ENCODE assay signal across 21 mouse cellular contexts in genomic region chr16:55809779-55810514, GRCm38 (mm10). TPM values are rescaled to one million over a fixed set of nuclear protein-coding genes. Genes with fewer than 3 reads are reported as not detected.
DNase-seq lines count a peak whose midpoint lies in the region; ATAC-seq and TF ChIP-seq lines count a peak whose summit lies in the region.
"Had no signal": no experiment of that assay in that cellular context is flagged by ENCODE, and none has a peak within 500 bp of the region (broad histone marks: within the 10 kb centered on the region; RNA-seq: fewer than 3 reads in every experiment).

No protein-coding gene starts in this region.

- H3K4me2 ChIP-seq in myocyte (ENCODE audit: low read depth), result no peak overlapping the region
- H3K4me2 ChIP-seq in liver, embryonic 11.5 days, result no peak overlapping the region
- H3K4me2 ChIP-seq: heart, embryonic 12.5 days; neural tube, embryonic 12.5 days had no signal

- H3K9ac ChIP-seq in liver, embryonic 11.5 days (ENCODE audit: low read depth, low read length), result no peak overlapping the region
- H3K9ac ChIP-seq: forebrain, postnatal 0 days; heart, embryonic 12.5 days; neural tube, embryonic 12.5 days had no signal

- H3K27me3 ChIP-seq in myocyte (ENCODE audit: control insufficient read depth, insufficient read depth, insufficient read length), result no peaks in the 10 kb centered on the region
- no peaks in the 10 kb centered on the region for H3K27me3 ChIP-seq in liver, embryonic 11.5 days (replicated peaks; ENCODE audit: control insufficient read depth, insufficient read depth, low read length)
- H3K27me3 ChIP-seq: heart, embryonic 12.5 days; neural tube, embryonic 12.5 days had no signal

- DNase-seq in 3T3-L1 (ENCODE audit: low read depth, low spot score), result peak; percentile 48
- peak; percentile 50 for DNase-seq in induced T-regulatory cell, adult 2 months (ENCODE audit: low read depth)
- DNase-seq in adrenal gland, adult 2 months, result no peak
- DNase-seq in Muller cell, postnatal 12 days (ENCODE audit: inconsistent ontology term), result no peak
- no peak for DNase-seq in liver, embryonic 11.5 days (ENCODE audit: low spot score)
- DNase-seq: adrenal gland, postnatal 14 days; cerebellum, adult 9-11 months; forebrain, postnatal 0 days; gastrocnemius, postnatal 14 days; heart, adult 18-20 months; heart, postnatal 10 days; liver; right cerebral cortex, postnatal 14 days; spleen, adult 18-20 months; thymus, postnatal 14 days had no signal

- H3K9me3 ChIP-seq in liver, embryonic 11.5 days (ENCODE audit: control insufficient read depth, low read length), result no peaks in the 10 kb centered on the region
- H3K9me3 ChIP-seq: heart, embryonic 12.5 days; limb, embryonic 10.5 days; midbrain, embryonic 10.5 days; neural tube, embryonic 12.5 days had no signal

- H3K36me3 ChIP-seq in myocyte (ENCODE audit: control insufficient read depth, insufficient read depth), result peaks cover 56% of the 10 kb centered on the region
- peaks cover 15% of the 10 kb centered on the region; the same call in 1 of the 2 replicates for H3K36me3 ChIP-seq in liver, embryonic 11.5 days (ENCODE audit: control insufficient read depth, insufficient read depth, low read length)

- H3K4me3 ChIP-seq in myocyte, result no peak overlapping the region
- H3K4me3 ChIP-seq in liver, embryonic 11.5 days (ENCODE audit: low read depth, low read length), result no peak overlapping the region
- H3K4me3 ChIP-seq: heart, embryonic 12.5 days; limb, embryonic 10.5 days; midbrain, embryonic 10.5 days; neural tube, embryonic 12.5 days had no signal

- H3K79me2 ChIP-seq in myocyte (ENCODE audit: control insufficient read depth, insufficient read depth), result no peaks in the 10 kb centered on the region

- 91% methylated on average over 9 of the region's 9 CpGs for WGBS in liver, embryonic 11.5 days

- 0 out of 2 replicates have a peak, but pooled peaks cover 2% of the 10 kb centered on the region for H3K4me1 ChIP-seq in liver, embryonic 11.5 days (replicated peaks; ENCODE audit: control insufficient read depth, insufficient read depth, low read length)
- H3K4me1 ChIP-seq: heart, embryonic 12.5 days; limb, embryonic 10.5 days; neural tube, embryonic 12.5 days had no signal

- peak; percentile 7 for ATAC-seq in CD4-positive, CD25-positive, alpha-beta regulatory T cell, adult 4 months
- ATAC-seq in liver, embryonic 11.5 days (replicated peaks; ENCODE audit: low FRiP score), result no peak
- ATAC-seq: forebrain, postnatal 0 days had no signal

- no peak for TF ChIP-seq POLR2A in myocyte (IDR thresholded peaks at IDR 0.05; ENCODE audit: insufficient read length, low read depth)

- no peak overlapping the region for H3K27ac ChIP-seq in liver, embryonic 11.5 days (ENCODE audit: low read depth, low read length)
- H3K27ac ChIP-seq: limb, embryonic 10.5 days; midbrain, embryonic 10.5 days; neural tube, embryonic 12.5 days had no signal

- no peak overlapping the region for H3ac ChIP-seq in myocyte (ENCODE audit: control insufficient read depth, insufficient read length)

TF ChIP-seq in myocyte, 11 proteins besides CTCF, POLR2A, EP300 and RAD21:
- peak; percentile 69 for TF ChIP-seq POLR2AphosphoS2 (IDR thresholded peaks at IDR 0.05; ENCODE audit: insufficient read length, low read depth)
- TF ChIP-seq USF1 (IDR thresholded peaks at IDR 0.05; ENCODE audit: low read depth), result no peak

RNA-seq across cellular contexts. Expression of gene Nfkbiz, which starts 28.8 kb away (rescaled TPM):
- 10 to 100 TPM; 33.2 to 39.6 TPM for polyA plus RNA-seq in CD4-positive, CD25-positive, alpha-beta regulatory T cell, adult 4 months (2017; shearing (Covaris generic))
- 2.6 TPM for polyA plus RNA-seq in myocyte (2012; fragmentation: generic; extraction: Trizol)
- 1 to 10 TPM; 4.8 to 5.3 TPM for total RNA-seq in adrenal gland, adult 2 months (2021)
- 6.0 and 7.3 TPM in 2 replicates for polyA plus RNA-seq in adrenal gland, adult 2 months (2012; rRNA removed)
- polyA plus RNA-seq in liver, embryonic 11.5 days (2014; fragmentation: Nextera tagmentation; extraction: Ambion mirVana), result 4.5 and 4.6 TPM in 2 replicates

Comparison
In these comparisons a context has a peak if more than half of its experiments do, and no peak if none do; other contexts are left out.
1. DNase-seq: peak in 3T3-L1 (single experiment) and induced T-regulatory cell, adult 2 months (single experiment); none in adrenal gland, adult 2 months (single experiment), Muller cell, postnatal 12 days (single experiment) and liver, embryonic 11.5 days (single experiment).